Mouse (Mus musculus) lung, adult 2 months (tissue): ENCODE data around the gene Itgb8.

ENCODE experiments used
- CTCF ChIP-seq: fragments of 200-500 bp; IDR thresholded peaks from 2 replicates; pipeline ENCODE4 v1.5.1; 2011; ENCODE audit warnings: mild to moderate bottlenecking, low read length, control low read depth; ENCODE audit not compliant: insufficient read depth
- POLR2A ChIP-seq: fragments of 200-500 bp; IDR thresholded peaks from 2 replicates; pipeline ENCODE4 v1.6.1; 2011; ENCODE audit warnings: low read depth, mild to moderate bottlenecking, control low read depth, low read length, borderline replicate concordance; ENCODE audit errors: extremely low read depth

- no peak for TF ChIP-seq POLR2A
- TF ChIP-seq CTCF = no peak
Observed at GRCm38 (mm10) chr12:119237241-119237920, 1.2 kb downstream of the Itgb8 start.
